Mouse (Mus musculus) cerebellum, adult 18-20 months (tissue): ENCODE data around the gene Stim1.
"Not testable (repeated sequence)": the region's sequence is repeated elsewhere in the genome, so short reads cannot be mapped to it uniquely, and the experiment has no call there.

Experiments
- DNase-seq, 2 experiments: peaks; one replicate each; pipeline ENCODE4 v3.0.0; 2021

The Stim1 gene

GRCm38 (mm10) chr7:102458618-102459380, 191.2 kb downstream of the Stim1 start:
- no peak for DNase-seq

DNA sequence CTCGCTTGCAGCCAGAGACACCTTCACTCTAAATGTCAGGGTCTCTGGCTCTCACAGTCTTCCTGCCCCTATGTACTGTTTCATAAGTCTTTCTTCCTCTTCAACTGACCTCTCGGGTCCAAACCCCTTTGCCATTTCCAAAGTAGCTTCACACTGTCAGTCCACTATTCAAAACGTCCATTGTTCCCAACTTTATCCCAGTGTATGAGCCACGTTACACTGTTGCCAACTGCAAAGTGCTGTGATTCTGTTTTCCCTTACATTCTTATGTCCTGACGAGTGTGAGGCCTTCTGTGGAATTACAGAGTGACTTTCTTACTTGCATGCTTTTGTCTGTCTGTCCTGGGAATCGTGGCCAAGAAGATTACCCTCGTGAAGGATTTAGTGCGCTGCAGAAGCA, 200.0 kb downstream of the Stim1 start:
- DNase-seq, result no peak

- DNase-seq, result no peak
Measured at GRCm38 (mm10) chr7:102472675-102473074, 205.1 kb downstream of the Stim1 start.

GRCm38 (mm10) chr7:102476601-102477000, 209.0 kb downstream of the Stim1 start:
- DNase-seq, result no peak

DNA sequence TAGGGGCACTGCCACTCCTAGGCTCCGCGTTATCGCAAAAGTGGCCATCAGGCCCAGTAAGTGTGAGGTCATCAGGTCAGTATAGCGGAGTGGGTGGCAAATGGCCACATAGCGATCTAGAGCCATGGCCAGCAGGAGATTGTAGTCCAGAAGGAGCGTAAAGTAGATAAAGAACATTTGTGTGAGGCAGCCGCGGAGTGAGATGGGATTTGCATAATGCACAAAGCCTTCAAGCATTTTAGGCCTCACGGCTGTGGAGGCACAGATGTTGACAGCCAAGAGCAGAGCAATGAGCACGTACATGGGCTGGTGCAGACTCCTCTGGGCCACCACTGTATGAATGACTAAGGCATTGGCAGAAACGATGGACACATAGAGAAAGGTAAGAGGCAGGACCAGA, 209.8 kb downstream of the Stim1 start:
- no peak for DNase-seq

- no peak for DNase-seq
Measured at GRCm38 (mm10) chr7:102478425-102478824, 210.8 kb downstream of the Stim1 start.

DNA sequence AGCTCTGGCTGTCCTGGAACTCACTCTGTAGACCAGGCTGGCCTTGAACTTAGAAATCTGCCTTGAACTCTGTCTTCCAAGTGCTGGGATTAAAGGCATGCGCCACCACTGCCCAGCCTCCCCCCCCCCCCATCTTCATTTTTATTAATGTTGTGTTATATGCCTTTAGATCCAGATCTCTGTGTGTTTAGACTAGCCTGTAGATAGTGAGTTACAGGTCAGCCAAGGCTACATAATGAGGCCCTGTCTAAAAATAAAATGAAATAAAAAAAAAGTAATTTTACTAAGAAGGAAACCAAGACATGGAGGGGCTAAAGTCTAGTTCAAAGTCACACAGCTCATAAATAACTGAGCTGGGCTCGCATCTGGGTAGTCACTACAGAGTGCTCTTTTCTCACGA, 211.3 kb downstream of the Stim1 start:
- DNase-seq, result no peak

DNA sequence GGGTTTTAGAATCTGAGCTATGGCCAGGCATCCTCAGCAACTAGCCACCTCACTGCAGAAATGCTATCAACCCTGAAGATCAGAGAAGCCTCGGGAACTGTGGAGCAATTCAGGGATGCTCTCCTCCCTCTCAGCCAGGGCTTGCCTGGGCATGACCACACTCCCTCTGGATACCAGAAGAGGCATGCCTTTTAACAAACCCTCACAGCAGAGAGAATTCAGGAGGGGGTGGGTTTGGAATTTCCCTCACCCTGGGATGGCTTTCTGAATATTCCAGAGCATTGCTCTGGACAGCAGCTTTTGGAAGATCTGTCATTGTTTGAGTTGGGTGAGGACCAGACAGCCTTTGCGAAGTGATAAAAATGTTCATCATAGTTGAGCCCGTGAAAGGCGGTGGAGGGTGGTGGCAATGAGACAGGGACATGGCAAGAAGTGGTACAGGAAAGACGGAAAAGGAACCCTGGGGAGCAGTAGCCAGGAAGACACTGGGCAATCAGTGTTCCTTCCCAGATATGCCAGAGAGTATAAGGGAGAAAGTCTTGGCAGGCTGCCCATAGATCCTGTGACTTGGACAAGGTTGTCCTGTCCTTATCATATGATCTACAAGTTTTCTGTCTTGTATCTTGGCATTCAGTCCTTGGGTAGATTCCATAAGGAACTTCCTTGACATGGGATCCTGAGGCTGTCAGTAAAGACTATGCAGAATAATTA, 211.9 kb downstream of the Stim1 start:
- DNase-seq, result no peak

- no peak for DNase-seq
Measured at GRCm38 (mm10) chr7:102480821-102481220, 213.2 kb downstream of the Stim1 start.

GRCm38 (mm10) chr7:102481579-102481978, 214.0 kb downstream of the Stim1 start, which contains the start of gene Olfr543:
Gene Olfr543 (minus strand): TSS chr7:102481679.
- no peak for DNase-seq

DNA sequence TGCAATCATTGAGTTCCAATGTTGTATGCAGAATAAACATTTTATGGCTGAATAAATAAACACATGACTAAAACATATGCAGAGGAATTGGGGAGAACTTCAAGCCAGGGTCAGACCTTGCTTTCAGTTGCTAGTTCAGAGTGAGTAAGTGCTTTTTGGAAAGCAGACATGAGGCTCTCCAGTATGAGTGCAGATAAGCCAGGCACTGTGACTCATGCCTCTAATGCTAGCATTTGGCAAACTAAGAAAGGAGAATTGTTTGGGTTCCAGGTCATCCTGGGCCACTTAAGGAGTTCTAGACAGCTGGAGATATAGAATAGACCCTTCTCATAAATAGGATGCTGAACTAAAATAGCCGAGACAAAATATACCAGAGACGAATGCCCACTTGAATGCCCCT, 216.1 kb downstream of the Stim1 start:
- DNase-seq, result no peak

GRCm38 (mm10) chr7:102484766-102485165, 217.2 kb downstream of the Stim1 start:
- DNase-seq, result not testable (repeated sequence)

GRCm38 (mm10) chr7:102486105-102486504, 218.5 kb downstream of the Stim1 start:
- DNase-seq, result no peak
